Mouse (Mus musculus) layer of hippocampus, postnatal 36 days (tissue): ENCODE data around the gene Olfr1189. TPM values are rescaled to one million over a fixed set of nuclear protein-coding genes. Genes with fewer than 3 reads are reported as not detected.
"Not testable (repeated sequence)": the region's sequence is repeated elsewhere in the genome, so short reads cannot be mapped to it uniquely, and the experiment has no call there.

Experiments
- DNase-seq, 2 experiments: peaks; one replicate each; pipeline ENCODE4 v3.0.0; 2022
- total RNA-seq, 2 experiments: library from RNA; stranded (reverse); gene quantifications; 2 replicates each; pipeline ENCODE4 v1.2.3; 2021

The Olfr1189 gene
- total RNA-seq, result not detected

DNA sequence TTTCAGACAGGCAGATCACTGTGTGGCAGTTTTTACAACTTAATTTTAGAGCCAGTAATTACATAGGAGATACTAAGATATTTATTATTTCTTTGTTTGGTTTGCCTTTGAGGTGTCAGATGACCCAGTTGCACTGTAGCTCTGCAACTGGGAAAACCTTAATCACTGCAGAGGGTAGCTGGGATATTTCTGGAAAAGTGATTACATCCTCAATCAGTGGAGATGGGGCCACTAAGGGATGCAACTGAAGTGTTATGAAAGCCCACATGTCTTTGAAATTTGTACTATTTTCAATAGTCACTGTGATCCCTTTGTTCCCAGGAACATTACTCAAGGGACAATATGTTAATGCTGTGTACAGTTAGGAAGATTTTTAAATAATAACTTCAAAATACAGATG, at the start of gene Olfr1189:
TSS of gene Olfr1189 (plus strand) at position 301 of the 400 bp plus-strand sequence.
- DNase-seq, result no peak

DNA sequence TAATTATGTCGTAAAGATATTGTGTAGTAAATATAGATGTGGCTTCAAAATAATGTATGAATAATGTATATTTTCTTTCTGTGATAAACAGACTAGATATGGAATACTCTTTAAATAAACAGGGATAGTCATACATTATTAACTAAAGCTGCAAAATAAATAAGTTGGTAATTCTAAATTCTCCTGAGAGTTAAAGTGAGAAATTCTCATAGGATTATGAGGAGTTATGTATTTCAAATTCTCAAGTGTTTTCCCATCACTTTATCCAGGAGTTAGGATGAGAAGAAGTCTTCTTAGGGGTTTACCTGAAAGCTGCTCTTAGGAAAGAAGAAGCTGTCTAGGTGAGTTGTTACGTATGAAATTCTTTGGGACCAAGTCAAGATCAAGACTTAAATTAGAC, 29.6 kb upstream of the Olfr1189 start, which contains the start of gene Olfr1188:
TSS of gene Olfr1188 (plus strand) at position 301 of the 400 bp plus-strand sequence.
- DNase-seq, result no peak

- DNase-seq, result not testable (repeated sequence)
Measured at GRCm38 (mm10) chr2:88572696-88573095, 13.6 kb upstream of the Olfr1189 start.

GRCm38 (mm10) chr2:88640242-88640641, 54.0 kb downstream of the Olfr1189 start, which contains the start of gene Olfr1191-ps1:
Olfr1191-ps1 (plus strand) TSS chr2:88640542.
- DNase-seq, result not testable (repeated sequence)

Other genes starting within 250 kb of the Olfr1189 start
- not detected for gene Olfr1176, start 249.7 kb upstream of the Olfr1189 start, total RNA-seq
- gene Olfr1177-ps, start 240.0 kb upstream of the Olfr1189 start, total RNA-seq, result not detected
- gene Olfr1178, start 199.4 kb upstream of the Olfr1189 start, total RNA-seq, result not detected
- gene Olfr1179, start 180.0 kb upstream of the Olfr1189 start, total RNA-seq, result not detected
- gene Olfr1180, start 167.3 kb upstream of the Olfr1189 start, total RNA-seq, result not detected
- gene Olfr1181, start 160.3 kb upstream of the Olfr1189 start, total RNA-seq, result not detected
- not detected for gene Gm13757, start 137.3 kb upstream of the Olfr1189 start, total RNA-seq
- not detected for gene Olfr1183, start 131.6 kb upstream of the Olfr1189 start, total RNA-seq
- not detected for gene Olfr1184, start 102.9 kb upstream of the Olfr1189 start, total RNA-seq
- gene Olfr1185-ps1, start 93.1 kb upstream of the Olfr1189 start, total RNA-seq, result not detected
- not detected for gene Olfr1186, start 67.9 kb upstream of the Olfr1189 start, total RNA-seq
- gene Olfr1188, start 29.5 kb upstream of the Olfr1189 start, total RNA-seq, result not detected
- not detected for gene Olfr1191-ps1, start 54.1 kb downstream of the Olfr1189 start, total RNA-seq
- not detected for gene Olfr1192-ps1, start 62.1 kb downstream of the Olfr1189 start, total RNA-seq
- gene Olfr1193, start 89.2 kb downstream of the Olfr1189 start, total RNA-seq, result not detected
- not detected for gene Olfr1195, start 102.7 kb downstream of the Olfr1189 start, total RNA-seq
- not detected for gene Olfr1196, start 118.1 kb downstream of the Olfr1189 start, total RNA-seq
- not detected for gene Olfr1197, start 145.9 kb downstream of the Olfr1189 start, total RNA-seq
- gene Olfr1198, start 164.9 kb downstream of the Olfr1189 start, total RNA-seq, result not detected
- gene Olfr1199, start 174.0 kb downstream of the Olfr1189 start, total RNA-seq, result not detected
- not detected for gene Olfr1200, start 184.0 kb downstream of the Olfr1189 start, total RNA-seq
- not detected for gene Olfr1201, start 206.6 kb downstream of the Olfr1189 start, total RNA-seq
- gene Olfr1202, start 228.0 kb downstream of the Olfr1189 start, total RNA-seq, result not detected
- gene Olfr1205, start 243.3 kb downstream of the Olfr1189 start, total RNA-seq, result not detected